Mouse (Mus musculus): Measurements from ENCODE around the gene Ncs1.

Ncs1 gene

DNA sequence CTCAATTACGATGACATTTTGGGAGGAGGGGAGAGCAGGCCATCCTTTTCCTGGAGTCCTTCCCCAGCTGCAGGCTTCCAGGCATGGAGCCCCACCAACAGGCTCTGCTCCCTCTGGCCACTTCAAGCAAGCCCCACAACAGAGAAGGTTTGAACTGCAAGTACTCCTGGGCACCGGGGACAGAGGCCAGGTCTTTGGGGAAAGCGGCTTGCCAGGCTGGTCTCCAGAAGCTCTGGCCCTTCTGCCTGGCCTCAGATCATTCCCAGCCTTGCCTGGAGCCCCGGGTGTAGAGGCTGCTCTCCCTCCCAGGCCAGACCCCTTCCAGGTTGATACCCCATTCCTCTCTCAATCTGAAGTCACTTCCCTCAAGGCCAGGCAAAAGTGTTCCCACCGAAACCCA is 572 bp upstream of the Ncs1 start:
- in situ Hi-C loops (cut with MboI, MseI), result no loop called here

DNA sequence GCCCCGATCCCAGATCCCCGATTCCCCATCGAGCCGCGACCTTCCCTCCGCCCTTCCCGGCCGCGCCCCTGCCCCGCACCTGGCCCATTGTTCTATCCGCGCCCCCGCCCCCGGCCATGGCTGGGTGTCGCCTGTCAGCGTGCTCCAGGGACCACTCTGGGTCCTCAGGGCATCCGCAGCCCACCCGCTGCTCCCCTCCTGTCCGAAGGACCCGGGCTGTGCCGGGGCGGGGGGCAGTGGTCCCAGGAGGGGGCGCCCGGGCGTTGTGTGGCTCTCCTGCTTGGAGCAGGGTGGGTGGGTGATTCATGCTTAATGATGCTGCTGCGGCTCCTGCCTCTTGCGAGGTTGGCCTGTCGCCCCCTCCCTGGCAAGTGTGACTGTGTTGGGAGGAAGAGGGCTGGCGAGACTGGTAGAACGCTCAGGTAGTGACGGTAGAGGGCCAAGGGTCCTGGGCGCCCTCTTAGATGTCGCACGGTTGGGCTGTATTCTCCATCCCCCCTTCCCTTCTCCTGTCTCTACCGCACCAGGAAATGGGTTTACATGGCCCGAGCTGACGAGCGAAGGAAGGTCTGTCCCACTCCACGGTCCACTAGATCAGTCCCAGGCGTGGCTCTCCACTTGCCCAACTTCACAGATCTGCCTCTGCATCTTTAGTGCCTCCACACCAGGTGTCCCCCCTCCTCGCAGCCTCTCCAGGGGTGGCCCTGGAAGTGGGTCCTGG is 788 bp downstream of the Ncs1 start:
- in situ Hi-C loops (cut with MboI, MseI), result no loop called here

DNA sequence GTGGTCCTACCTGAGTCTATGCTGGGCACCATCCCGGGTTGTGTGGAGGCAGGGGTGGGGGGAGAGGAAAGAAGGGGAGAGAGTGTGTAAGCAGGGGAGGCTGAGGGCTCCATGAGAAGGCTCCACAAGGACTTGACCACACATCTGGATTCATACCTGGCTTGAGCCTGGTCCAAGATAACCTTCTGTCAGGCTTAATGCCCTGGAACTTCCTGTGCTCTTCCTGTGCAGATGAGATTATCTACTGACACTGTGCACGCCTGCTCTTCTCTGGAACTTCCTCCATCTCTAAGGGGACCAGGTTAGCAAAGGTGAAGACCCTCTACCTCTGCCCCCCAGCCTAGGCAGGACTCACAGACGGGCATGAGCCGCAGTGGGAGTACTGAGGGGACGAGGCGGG is 3.2 kb downstream of the Ncs1 start:
- in situ Hi-C loops (cut with MboI, MseI), result no loop called here

DNA sequence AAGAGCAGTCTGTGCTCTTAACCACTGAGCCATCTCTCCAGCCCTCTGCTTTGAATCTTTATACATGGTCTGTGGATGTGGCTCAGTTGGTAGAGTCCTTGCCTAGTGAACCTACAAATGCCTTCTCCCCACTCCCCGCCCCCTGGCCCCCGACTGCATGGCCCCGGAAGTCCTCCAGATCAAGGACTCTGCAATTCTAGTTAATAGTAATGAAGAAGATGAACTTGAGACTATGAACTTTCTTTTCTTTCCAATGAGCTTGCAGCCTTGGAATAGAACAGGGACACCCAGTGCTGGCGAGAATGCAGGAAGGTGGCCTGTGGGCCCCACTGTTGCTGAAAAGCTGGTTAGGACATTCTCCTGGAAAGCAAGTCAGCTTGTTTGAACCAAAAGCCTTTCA is 6.5 kb downstream of the Ncs1 start:
- in situ Hi-C loops (cut with MboI, MseI), result no loop called here

DNA sequence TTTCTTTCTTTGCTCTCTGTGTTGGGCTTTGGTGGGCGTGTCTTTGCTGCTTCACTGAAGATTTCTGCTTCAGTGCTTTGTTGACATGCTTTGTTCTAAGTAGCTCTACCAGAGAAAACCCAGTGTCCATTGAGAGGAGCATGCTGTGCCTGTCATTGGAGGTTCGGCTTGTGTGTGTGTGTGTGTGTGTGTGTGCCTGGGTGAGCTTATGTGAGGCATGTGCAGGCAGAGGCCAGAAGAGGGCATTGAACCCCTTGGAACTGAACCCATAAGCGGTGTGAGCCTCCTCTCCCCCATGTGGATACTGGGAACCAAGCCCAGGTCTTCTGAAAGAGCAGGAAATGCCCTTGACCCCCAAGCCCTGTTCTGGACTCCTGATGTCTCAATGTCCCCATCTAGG is 7.8 kb downstream of the Ncs1 start:
- in situ Hi-C loops (cut with MboI, MseI), result no loop called here

DNA sequence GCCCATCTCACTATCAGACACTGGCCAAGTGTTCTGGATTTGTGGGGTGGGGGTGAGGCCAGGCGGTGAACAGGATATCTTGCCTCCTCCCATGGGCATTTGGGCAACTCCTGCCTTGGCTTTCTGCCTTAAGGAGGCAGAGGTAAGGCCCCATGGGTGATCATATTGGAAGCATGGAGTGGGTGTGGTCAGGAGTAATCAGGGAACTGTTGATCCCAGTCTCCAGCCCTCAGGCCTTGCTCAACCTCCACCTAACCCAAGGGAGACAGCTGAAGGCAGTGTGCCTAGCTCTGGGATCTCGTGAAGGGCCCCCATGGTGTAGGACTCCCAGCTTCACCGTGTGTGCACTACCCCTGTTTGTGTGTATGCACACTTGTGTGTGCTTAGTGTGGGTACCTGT is 9.2 kb downstream of the Ncs1 start:
- in situ Hi-C loops (cut with MboI, MseI), result no loop called here

DNA sequence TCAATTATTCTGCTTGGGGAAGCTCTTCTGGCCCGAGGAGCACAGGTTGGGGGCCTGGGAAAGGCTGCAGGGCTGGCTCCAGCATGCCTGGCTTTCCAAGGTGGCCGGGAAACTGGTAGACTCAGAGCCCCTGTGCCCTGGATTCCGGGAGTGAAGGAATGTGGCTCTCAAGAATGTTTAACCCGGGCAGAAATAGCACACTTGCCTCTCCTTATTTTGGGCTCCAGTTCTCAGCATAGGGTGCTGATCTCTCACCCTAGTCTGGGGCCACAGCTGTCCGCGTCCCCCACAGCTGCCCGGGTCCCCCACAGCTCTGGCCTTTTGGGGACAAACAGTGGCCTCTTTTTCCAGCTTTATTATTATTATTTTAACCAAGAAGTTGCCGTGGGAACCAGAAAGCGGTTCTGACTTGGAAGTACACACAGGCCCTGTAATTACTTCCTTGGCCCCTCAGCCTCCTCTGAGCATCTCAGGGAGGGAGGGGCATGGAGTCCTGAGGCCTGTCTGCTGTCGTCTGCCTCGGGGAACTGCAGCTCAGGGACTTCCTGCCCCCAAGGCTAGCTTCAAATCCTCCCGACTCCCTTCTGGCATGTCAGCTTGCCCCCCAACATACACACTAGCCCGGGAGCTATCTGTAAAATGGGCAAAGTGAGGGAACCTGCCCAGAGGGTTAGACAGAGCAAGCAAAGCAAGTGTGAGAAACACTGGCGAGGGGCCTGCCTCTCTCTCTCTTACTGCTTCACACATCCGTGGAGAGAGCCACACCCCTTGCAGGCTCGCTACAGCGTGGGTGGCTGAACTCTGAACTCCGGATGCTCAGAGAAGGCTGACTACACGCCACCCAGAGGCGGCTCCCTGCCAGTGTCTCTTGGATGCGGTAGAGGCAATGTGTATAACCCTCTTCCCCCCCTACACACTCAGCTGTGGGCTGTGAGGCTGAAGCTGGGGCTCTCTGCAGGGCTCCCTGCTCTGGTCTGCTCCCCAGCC is 10.6 kb downstream of the Ncs1 start:
- in situ Hi-C loops (cut with MboI, MseI), result no loop called here

DNA sequence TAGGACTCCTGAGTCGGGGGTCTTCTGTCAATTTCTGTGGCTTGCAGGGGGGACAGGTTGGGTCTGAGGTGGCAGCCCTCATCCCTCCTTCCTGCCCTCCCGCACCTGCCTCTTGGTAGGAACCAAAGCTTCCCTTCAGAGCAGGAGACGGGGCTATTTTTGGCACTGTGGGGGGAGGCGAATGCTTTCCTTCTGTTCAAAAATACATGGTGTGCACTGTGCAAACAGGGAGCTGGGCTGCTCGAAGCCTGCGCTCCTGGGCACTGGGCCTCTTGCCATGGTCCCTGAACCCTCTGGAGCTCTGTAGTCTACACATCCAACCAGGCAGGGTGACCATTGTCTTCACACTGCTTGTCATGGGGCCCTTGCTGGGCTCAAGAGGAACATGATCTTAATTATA is 11.5 kb downstream of the Ncs1 start:
- in situ Hi-C loops (cut with MboI, MseI), result no loop called here

DNA sequence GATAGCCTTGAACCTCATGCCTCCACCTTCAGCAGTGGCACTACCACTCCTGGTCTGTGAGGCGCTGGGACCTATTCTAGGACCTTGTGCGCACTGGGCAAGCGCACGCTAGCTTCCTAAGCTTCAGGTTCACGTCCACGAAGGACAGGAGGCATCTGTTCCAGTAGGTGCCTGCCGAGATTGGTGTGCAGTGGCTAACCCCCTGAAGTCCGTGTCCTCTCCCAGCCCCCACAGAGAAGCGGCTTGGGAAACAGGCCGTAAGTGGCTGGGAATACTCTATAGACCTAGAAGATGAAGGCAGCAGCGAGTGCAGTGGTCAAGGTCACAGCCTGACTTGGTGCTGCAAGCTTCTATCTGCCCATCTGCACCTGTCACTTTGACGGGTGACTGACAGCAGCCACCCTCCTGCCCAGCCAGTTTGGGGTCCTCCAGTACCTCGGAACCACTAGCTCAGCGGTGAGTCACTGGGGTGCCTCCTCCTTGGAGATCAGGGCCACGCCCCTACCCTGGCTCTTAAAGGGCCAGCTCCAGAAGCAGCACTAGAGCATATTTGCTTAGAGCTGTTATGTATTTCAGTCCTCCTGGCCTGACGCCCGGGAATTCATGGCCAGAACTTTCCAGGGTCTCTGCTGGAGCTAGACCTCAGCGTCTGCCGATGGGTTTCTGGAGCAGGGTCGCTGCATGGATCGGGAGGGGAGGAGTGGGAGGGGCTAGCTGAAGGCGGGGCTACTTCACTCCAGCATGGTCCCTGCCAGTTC is 13.2 kb downstream of the Ncs1 start:
- in situ Hi-C loops (cut with MboI, MseI), result no loop called here

DNA sequence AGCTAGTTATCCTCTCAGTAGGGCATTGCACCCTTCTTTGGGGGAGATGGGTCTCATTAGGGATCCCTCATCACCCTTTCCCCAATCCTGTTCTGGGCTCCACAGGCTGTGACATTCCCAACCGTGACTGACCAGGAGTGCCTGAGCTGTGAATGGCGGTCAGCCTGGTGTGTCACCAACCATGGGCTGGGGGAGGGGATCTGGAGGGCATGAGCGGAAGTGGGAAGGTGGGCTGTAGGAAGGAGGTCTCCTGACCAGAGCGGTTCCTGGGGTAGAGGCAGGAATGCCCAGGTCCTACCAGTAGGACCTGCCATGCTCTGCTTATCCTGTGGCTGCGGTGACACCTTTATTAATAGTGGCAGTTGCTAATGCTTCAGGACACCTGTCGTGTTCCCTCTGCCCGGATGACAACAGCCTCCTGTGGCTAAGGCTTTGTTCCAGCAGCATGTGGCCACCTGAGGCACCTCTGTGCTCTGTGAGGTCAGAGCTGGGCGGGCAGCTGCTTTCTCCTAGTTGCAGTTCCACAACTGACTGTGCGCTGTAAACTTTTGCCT is 13.8 kb downstream of the Ncs1 start:
- in situ Hi-C loops (cut with MboI, MseI), result no loop called here

DNA sequence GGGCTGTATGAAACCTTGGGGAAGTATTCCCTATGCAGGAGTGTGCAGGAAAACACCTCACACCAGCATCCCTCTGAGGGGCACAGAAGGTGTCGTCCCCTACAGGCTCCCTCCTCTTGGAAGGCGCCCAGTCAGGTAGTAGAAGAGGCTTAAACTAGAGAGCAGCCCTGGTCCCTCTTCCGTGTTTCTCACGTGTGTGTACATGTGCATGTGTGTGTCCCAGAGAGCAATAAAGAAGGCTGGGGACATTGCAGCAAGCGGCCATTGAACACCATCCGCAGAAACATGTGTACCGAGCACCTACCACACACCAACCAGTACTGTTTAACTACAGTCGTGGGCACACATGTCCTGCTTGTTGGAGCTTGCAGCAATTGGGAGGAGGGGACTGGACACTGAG is 14.9 kb downstream of the Ncs1 start:
- in situ Hi-C loops (cut with MboI, MseI), result no loop called here

DNA sequence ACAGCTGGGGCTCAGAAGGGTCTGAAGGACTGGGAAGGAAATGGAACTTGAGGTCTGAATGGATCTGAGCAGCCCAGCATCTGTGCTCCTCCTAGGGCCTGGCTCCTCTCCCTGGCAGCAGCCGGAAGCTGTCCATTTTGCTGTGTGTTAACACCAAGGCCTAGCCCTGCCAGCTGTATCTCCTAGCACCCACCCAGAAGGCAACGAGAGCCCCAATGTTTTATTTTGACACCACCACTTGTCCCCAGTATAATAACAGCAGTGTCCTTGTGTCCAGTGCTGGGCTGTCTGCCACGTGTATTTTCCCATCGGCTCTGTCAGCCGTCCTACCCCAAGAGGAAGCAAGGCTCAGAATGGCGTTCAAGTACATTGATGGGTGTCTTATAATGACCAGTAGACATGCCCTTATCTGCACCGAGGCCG is 17.4 kb downstream of the Ncs1 start:
- in situ Hi-C loops (cut with MboI, MseI), result no loop called here

DNA sequence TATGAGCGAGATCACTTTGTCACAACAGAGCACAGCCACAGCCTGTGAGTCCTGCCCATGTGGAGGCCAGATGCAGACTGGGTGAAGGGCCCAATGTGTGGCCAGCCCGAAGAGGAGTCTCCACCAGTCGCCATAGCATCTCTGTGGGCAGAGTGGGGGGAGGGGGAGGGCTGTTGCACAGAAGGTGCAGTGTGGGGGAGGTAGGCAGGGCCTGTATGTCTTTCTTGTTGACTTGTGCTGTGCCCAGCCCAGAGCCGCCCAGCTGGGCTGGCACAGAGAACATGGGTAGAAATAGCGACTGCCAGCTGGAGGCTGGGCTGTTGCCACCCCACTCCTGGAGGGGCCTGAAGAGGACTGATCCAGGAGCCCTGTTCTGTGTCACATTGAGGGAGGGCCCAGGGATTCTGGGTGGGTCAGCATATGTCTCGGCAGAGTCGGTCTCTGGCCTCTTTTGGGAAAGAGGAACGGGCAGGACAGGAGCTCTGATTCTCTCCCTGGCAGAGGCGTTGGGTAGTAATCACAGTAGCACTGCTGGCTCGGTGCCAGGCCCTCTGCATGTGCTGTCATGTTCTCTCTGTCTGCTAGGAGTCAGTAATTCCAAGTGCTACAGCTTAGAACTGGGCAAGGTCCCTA is 18.2 kb downstream of the Ncs1 start:
- in situ Hi-C loops (cut with MboI, MseI), result no loop called here

DNA sequence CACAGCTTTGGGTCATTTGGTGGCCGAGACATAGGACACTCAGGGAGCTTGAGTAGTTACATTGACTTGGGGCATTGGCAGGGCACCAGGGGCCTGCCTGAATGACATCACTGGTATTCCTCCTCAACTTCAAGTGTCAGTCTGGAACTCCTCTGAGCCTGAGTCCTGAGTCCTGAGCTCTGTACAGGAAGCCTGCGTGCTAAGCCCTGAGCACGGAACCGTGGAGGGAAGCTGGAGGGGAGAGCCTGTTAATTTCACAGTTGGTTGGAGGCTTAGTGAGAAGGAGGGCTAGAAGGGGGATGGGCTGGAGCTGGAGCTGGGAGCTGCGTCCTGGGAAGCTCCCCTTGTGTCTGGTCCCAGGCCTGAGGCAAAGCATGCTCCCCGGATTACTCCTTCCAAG is 21.8 kb downstream of the Ncs1 start:
- in situ Hi-C loops (cut with MboI, MseI), result no loop called here

DNA sequence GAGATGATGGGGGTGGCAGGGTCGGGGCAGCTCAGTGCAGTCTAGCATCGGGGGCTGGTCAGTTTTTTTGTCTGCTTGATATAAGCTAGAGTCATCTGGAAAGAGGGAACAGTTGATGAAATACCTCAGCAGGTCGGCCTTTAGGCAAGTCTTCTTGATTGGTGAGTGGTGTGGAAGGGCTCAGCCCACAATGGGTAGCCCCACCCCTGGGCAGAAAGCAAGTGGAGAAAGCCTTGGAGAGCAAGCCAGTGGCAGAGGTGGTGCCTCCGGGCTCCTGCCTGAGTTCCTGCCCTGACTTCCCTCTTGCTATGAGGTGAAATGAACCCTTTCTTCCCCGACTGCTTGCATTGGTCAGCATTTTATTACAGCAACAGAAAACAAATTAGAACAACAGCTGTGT is 23.0 kb downstream of the Ncs1 start:
- in situ Hi-C loops (cut with MboI, MseI), result no loop called here

DNA sequence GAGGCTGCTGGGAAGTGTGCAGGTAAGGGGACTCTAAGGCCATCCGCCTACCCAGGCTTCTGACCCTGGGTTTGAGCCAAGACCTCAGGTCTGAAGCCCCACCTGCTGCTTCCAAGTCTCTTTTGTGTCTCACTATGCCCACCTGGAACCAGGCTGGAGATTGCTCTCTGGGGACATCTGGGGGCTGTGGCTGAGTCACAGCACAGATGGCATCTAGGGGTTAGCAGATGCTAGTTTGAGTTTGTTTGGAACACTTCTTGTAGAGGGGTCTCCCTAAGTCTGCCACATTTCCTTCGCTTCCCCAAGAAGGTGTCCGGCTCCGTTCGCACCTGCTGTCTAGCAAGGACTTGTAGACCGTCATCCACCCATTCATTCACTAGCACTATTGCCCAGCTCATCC is 23.6 kb downstream of the Ncs1 start:
- in situ Hi-C loops (cut with MboI, MseI), result no loop called here

DNA sequence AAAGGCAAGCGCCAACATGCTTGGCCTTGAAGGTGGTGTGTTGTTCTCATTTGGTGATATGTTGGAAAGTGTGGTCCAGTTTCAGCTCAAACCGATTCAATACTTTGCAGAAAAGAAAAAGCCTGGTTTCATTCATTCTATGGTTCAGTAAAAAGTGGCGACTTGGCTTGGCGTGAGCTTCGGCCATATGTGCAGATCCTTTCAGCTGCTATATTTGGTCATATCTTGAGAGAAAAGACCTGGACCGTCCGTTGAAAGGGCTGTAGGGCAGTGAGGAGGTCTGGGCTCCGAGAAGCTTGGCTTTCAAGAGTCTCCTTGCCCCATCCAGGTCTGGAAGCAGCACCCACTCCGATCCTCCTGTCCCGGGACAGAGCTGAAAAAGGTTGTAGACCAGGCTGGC is 24.2 kb downstream of the Ncs1 start:
- in situ Hi-C loops (cut with MboI, MseI), result no loop called here

DNA sequence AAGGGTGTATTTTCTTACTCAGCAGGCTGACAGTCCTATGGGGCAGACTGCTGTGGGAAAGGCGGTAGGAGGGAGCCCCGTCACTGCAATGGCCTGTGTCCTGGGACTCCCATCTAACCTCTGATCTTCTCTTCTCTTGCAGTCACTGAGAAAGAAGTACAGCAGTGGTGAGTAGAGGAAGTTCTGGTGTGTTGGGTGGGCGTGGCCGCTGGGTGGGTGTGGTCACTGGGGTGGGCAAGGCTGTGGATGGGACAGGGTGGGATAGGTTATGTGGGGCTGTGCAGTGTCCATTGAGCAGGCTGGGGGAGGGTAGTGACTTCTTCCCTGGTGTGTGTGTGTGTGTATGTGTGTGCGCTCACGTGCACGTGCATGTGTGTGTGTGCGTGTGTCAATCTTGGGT is 24.8 kb downstream of the Ncs1 start:
- in situ Hi-C loops (cut with MboI, MseI), result no loop called here

DNA sequence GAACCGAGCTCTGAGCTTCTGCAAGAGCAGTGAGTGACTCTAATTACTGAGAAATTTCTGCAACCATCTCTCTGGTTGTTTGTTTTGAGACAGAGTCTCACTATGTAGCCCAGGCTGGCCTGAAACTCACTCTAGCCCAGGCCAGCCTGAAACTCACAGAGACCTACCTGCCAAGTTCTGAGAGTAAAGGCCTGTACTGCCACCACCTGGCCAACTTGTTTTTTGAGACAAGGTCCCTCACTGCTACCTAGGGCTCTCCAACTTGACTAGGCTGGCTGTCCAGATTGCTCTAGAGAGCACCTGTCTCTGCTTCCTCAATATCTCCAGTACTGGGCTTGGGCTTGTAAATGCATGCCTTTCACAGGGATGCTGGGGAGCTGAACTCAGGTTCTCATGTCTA is 25.4 kb downstream of the Ncs1 start:
- in situ Hi-C loops (cut with MboI, MseI), result no loop called here

DNA sequence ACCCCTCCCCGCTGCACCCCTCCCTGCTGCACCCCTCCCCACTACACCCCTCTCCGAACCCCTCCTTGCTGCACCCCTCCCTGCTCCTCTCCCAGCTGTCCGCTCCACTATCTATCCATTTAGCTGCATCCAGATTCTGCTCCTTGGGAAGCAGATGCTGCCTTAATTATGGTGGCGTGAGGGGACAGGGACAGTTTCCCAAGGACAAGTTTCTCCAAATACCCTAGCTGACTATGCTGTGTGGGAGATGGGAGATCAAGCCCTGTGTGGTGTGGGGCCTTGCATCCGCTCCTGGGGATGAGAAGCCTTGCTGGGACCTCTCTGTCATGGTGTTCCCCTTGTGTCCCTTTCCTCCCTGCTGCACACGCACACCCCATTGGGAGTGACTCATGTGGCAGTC is 29.4 kb downstream of the Ncs1 start:
- in situ Hi-C loops (cut with MboI, MseI), result loop anchor here (5.0 kb wide), 1 partner anchor 57 kb away; no protein-coding TSS in a partner anchor

DNA sequence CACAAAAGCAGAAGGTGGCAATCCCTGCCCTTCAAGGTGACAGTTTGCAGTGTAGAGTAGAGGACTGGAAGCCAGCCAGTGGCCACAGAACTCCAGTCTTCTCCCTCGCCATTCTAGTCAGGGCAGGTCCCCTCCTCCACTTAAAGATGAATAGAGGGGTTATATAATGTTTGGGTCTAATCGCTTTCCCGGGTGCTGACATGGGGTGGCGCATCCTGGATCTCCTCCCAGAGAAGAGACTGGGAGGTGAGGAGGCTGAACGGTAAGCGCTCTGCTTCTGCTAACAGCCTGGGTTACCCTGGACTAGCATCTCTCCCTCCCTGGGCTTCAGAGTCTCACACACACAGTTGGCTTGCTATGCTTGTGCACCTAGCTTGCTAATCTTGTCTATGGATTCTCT is 32.2 kb downstream of the Ncs1 start:
- in situ Hi-C loops (cut with MboI, MseI), result loop anchor here (5.0 kb wide), 1 partner anchor 54 kb away; no protein-coding TSS in a partner anchor
